Mouse (Mus musculus) ES-Bruce4 (cell line): ENCODE data around the gene Stmn1.

ENCODE experiments used
- CTCF ChIP-seq: IDR thresholded peaks from one replicate; pipeline ENCODE4 v1.8.1; 2011; ENCODE audit warnings: low read depth, low read length
- EP300 ChIP-seq: IDR thresholded peaks from 2 replicates; pipeline ENCODE4 v1.6.1; 2011; ENCODE audit warnings: low read depth, low read length; ENCODE audit not compliant: insufficient read depth

- TF ChIP-seq CTCF (no peak), EP300 (no peak)
Measured at GRCm38 (mm10) chr4:134491716-134492115, 23.6 kb downstream of the Stmn1 start.
